Mouse (Mus musculus) hindbrain, embryonic 13.5 days (tissue): ENCODE data around the gene Tex28. TPM values are rescaled to one million over a fixed set of nuclear protein-coding genes. Genes with fewer than 3 reads are reported as not detected.
"Not testable (repeated sequence)": the region's sequence is repeated elsewhere in the genome, so short reads cannot be mapped to it uniquely, and the experiment has no call there.

Experiments used
- ATAC-seq: fragments of 200-750 bp; cut with Nextera tagmentation; 2 replicates; pipeline ENCODE4 v1.8.0; 2017; ENCODE audit warnings: moderate TSS enrichment; ENCODE audit not compliant: low FRiP score
- H3K27ac ChIP-seq: fragments of 300-500 bp; sonication (generic); 2 replicates; pipeline ENCODE4 v1.5.1; 2015; ENCODE audit warnings: inconsistent platforms, mild to moderate bottlenecking, moderate library complexity
- H3K27me3 ChIP-seq: fragments of 300-500 bp; sonication (generic); 2 replicates; pipeline ENCODE4 v1.6.1; 2015; ENCODE audit warnings: mild to moderate bottlenecking, inconsistent platforms
- H3K36me3 ChIP-seq: fragments of 300-500 bp; sonication (generic); 2 replicates; pipeline ENCODE4 v1.6.1; 2015; ENCODE audit warnings: mild to moderate bottlenecking, inconsistent platforms
- H3K4me1 ChIP-seq: fragments of 300-500 bp; sonication (generic); replicated peaks from 2 replicates; pipeline ENCODE4 v1.6.1; 2015; ENCODE audit warnings: inconsistent platforms
- H3K4me2 ChIP-seq: fragments of 300-500 bp; sonication (generic); 2 replicates; pipeline ENCODE4 v1.6.1; 2015; ENCODE audit warnings: inconsistent platforms, mild to moderate bottlenecking, moderate library complexity
- H3K4me3 ChIP-seq: fragments of 300-500 bp; sonication (generic); 2 replicates; pipeline ENCODE4 v1.5.1; 2015; ENCODE audit warnings: mild to moderate bottlenecking, inconsistent platforms
- H3K9ac ChIP-seq: fragments of 300-500 bp; sonication (generic); 2 replicates; pipeline ENCODE4 v1.6.1; 2015; ENCODE audit warnings: mild to moderate bottlenecking, inconsistent platforms
- H3K9me3 ChIP-seq: fragments of 300-500 bp; sonication (generic); 2 replicates; pipeline ENCODE4 v1.6.1; 2016; ENCODE audit warnings: inconsistent platforms
- WGBS: fragments of 180-500 bp; shearing (Covaris S2); methylation state at CpG from one replicate; pipeline ENCODE4 v1.1.7; 2015; 5-methylcytosine and 5-hydroxymethylcytosine counted together
- polyA plus RNA-seq: library from polyadenylated mRNA; unstranded; fragments of >200 nt; fragmentation: Nextera tagmentation; extraction: Ambion mirVana; gene quantifications from 2 replicates; pipeline ENCODE4 v1.2.1, GENCODE M21; 2015

The Tex28 gene
- not detected in 2 replicates for polyA plus RNA-seq

DNA sequence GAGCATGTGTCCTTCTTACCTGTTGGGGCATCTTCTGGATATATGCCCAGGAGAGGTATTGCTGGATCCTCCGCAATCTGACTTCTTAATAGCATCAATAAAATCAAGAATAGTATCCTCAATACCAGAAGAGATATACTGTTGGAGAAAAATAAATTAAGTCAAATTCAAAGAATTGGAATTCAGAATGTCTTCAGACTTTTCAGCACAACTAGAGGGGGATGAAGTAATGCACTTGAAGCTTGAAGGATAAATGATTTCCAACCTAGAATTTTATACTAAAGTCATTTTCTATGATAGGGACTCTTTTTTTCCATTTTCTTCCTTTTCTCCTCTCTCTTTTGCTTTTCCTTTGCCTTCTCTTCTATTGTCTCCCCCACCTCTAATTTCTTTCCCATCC, at the start of gene Tex28:
Tex28 (minus strand) TSS at position 101 of the 400 bp plus-strand sequence.
- no peak within 1 kb of the TSS for H3K4me2 ChIP-seq
- H3K9ac ChIP-seq: no peak within 1 kb of the TSS
- H3K27me3 ChIP-seq: no peaks in the 10 kb centered on the region
- WGBS: 92% methylated on average over 1 of the region's 1 CpGs
- H3K9me3 ChIP-seq: no peaks in the 10 kb centered on the region
- ATAC-seq: no peak
- H3K4me3 ChIP-seq: no peak within 1 kb of the TSS
- no peak within 1 kb of the TSS for H3K27ac ChIP-seq
- no peaks in the 10 kb centered on the region for H3K36me3 ChIP-seq
- no peaks in the 10 kb centered on the region for H3K4me1 ChIP-seq

DNA sequence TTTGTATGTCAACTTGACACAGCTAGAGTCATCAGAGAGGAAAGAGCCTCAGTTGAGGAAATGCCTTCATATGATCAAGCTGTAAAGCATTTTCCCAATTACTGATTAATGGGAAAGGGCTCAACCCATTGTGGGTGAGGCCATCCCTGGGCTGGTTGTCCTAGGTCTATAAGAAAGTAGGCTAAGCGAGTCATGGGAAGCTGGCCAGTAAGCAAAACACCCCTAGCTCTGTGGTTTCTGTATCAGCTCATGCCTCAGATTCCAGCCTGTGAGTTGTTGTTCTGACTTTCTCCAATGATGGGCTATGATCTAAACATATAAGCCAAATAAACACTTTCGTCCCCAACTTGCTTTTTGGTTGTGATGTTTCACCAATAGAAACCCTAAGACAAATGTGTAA, 35.9 kb upstream of the Tex28 start:
- Histone ChIP-seq H3K36me3 (no peaks in the 10 kb centered on the region), H3K27me3 (no peaks in the 10 kb centered on the region), H3K4me3 (no peak overlapping the region), H3K27ac (no peak overlapping the region), H3K9me3 (no peaks in the 10 kb centered on the region), H3K9ac (no peak overlapping the region), H3K4me1 (no peaks in the 10 kb centered on the region), H3K4me2 (no peak overlapping the region)
- WGBS: 89% methylated on average over 2 of the region's 2 CpGs
- no peak for ATAC-seq

DNA sequence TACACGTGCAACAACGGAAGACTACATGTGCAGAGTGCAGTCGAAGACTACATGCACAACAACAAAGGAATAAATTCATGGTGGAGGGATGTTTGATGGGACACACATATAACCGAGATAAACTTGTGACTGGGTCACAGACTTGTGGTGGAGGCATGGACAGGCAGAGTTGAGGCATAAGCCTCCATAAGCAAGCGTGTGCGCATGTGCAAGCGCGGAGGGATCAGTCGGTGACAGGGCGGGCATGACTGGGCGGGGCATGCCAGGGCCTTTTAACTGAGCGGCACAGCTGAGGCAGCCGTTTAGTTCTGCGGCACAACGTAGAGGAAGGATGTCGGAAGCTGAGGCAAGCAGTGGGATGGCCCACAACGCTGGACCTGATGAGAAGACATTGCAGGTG, 9.3 kb upstream of the Tex28 start, which contains the start of gene Tktl1:
Tktl1 (plus strand) TSS at position 301 of the 400 bp plus-strand sequence.
- Histone ChIP-seq H3K36me3 (no peaks in the 10 kb centered on the region), H3K4me1 (no peaks in the 10 kb centered on the region), H3K27me3 (no peaks in the 10 kb centered on the region), H3K27ac (no peak within 1 kb of the TSS), H3K9me3 (no peaks in the 10 kb centered on the region), H3K4me3 (no peak within 1 kb of the TSS), H3K9ac (no peak within 1 kb of the TSS), H3K4me2 (no peak within 1 kb of the TSS)
- no peak for ATAC-seq
- WGBS: 91% methylated on average over 17 of the region's 17 CpGs

DNA sequence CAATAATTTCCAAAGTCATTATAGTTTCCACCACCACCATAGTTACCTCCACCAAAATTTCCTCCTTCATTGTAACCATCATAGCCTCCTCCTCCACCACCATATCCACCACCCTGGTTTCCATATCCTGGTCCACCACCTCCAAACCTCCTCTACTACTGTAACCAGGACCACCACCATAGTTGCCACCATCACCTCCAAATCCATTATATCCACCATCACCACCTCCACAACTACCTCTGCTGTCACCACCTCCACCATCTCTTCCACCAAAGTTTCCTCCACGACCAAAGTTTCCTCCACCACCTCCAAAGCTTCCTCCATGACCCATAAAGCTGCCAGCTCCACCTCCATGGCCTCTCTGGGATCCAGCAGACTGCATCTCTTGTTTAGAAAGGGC, 32.4 kb downstream of the Tex28 start, which contains the start of gene Mecp2:
Mecp2 (minus strand) TSS at position 101 of the 400 bp plus-strand sequence.
- not testable (repeated sequence) for H3K27me3 ChIP-seq, H3K4me3 ChIP-seq, H3K9me3 ChIP-seq, H3K9ac ChIP-seq, H3K27ac ChIP-seq, H3K4me1 ChIP-seq, H3K36me3 ChIP-seq, ATAC-seq, H3K4me2 ChIP-seq
- WGBS: 26% methylated on average over 1 of the region's 1 CpGs

DNA sequence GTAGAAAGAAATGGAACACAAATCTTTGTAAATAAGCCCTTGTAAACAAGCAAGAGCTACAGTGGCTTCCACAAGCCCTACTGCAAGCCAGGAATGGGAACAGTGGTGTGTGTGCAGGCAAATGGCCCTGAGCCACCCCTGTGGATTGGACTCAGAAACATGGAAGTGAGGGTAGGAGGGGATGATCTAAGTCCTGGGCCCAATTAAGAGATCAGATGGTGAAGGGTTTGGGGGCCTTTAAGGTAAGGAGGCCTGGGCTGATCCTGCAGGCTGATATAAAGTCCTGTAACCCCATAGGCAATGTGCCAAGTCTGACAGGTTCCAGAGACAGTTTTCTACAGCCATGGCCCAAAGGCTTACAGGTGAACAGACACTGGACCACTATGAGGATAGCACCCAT, 40.5 kb downstream of the Tex28 start, which contains the start of gene Opn1mw:
Opn1mw (plus strand) TSS at position 301 of the 400 bp plus-strand sequence.
- no peak within 1 kb of the TSS for H3K9ac ChIP-seq
- ATAC-seq: no peak
- H3K27me3 ChIP-seq: no peaks in the 10 kb centered on the region
- H3K4me1 ChIP-seq: no peaks in the 10 kb centered on the region
- no peaks in the 10 kb centered on the region for H3K9me3 ChIP-seq
- no peaks in the 10 kb centered on the region for H3K36me3 ChIP-seq
- no peak within 1 kb of the TSS for H3K4me2 ChIP-seq
- no peak within 1 kb of the TSS for H3K27ac ChIP-seq
- H3K4me3 ChIP-seq: no peak within 1 kb of the TSS

DNA sequence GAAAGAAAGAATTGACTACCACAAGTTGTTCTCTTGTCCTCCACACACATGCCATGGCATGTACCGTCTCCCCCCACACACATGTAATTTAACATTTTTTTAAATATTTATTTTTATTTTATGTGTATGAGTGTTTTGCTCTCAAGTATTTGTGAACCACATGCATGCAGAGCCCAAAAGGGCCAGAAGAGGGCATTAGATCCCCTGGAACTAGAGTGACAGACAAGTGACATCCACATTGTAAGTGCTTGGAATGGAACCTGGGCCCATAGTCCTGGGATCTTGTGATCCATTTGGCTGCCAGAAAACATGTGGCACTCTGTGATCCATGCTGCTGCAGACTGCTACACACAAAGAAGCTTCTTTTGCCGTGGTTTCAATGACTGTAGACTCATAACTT, 42.7 kb downstream of the Tex28 start:
- Histone ChIP-seq H3K4me2 (no peak overlapping the region), H3K36me3 (no peaks in the 10 kb centered on the region), H3K4me3 (no peak overlapping the region), H3K4me1 (no peaks in the 10 kb centered on the region), H3K9ac (no peak overlapping the region), H3K9me3 (no peaks in the 10 kb centered on the region), H3K27me3 (no peaks in the 10 kb centered on the region), H3K27ac (no peak overlapping the region)
- ATAC-seq: no peak
- 51% methylated on average over 2 of the region's 2 CpGs for WGBS

DNA sequence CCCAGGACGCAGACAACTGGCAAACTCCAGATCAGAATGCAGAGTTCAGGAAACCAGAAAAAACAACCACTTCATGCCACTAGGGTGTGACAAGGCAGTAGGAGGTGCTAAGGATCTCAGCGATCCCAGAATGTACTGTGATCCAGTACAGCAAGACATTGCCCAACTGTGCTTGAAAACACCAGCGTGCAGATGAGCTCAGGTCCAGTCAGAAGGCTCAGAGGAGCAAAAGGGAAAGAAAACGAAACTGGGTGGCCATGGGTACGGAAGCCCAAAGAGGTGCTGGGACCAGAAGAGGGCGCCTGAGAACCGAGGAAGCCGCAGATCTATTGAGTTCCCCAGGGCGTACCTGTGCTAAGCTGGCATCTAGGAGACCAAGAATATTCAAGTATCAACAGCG, 52.1 kb downstream of the Tex28 start:
- Histone ChIP-seq H3K4me3 (peak overlapping the region; percentile 23), H3K4me1 (no peaks in the 10 kb centered on the region), H3K27me3 (no peaks in the 10 kb centered on the region), H3K27ac (no peak overlapping the region), H3K9ac (peak overlapping the region; percentile 58; the same call in 1 of the 2 replicates), H3K36me3 (no peaks in the 10 kb centered on the region), H3K4me2 (peak overlapping the region; percentile 43), H3K9me3 (no peaks in the 10 kb centered on the region)
- ATAC-seq: no peak
- 20% methylated on average over 10 of the region's 10 CpGs for WGBS

DNA sequence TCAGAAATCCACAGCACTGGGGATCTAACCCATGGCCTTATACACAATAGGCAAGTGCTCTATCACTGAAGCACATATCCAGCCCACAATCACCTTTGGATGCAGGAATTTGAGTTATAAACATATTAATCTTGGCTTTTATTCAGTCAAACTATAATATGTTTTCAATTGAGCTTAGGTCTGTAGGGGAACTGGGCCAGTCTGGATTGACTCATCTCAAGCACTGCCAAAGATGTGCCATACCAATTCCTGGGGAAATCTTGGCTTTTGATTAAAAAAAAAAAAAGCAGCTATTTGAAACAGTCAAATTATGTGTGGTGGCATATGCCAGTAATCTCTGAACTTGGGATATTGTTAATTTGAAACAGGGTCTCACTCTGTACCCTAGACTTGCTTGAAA, 53.6 kb downstream of the Tex28 start:
- no peak overlapping the region for H3K4me3 ChIP-seq
- H3K27me3 ChIP-seq: no peaks in the 10 kb centered on the region
- H3K36me3 ChIP-seq: no peaks in the 10 kb centered on the region
- ATAC-seq: no peak
- no peak overlapping the region for H3K27ac ChIP-seq
- no peaks in the 10 kb centered on the region for H3K9me3 ChIP-seq
- no peaks in the 10 kb centered on the region for H3K4me1 ChIP-seq
- H3K4me2 ChIP-seq: no peak overlapping the region
- H3K9ac ChIP-seq: no peak overlapping the region

DNA sequence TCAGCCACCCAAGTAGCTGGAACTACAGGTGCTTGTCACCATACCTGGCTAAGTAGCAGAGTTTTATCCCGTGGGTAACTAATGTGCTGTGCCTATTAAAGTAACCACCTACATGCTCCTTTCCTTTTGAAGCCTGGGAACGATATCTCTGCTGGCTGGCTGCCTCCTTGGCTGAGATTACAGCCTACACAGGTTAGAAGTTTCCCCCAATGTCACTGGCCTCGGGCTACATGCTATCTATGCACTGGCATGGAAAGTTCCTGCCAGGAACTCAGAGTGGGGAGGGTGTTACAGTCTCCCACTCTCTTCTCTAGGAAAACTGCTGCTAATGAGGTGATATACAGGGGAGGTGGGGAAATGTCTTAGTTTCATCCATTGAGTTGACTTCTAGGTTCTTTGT, 58.9 kb downstream of the Tex28 start:
- Histone ChIP-seq H3K27ac (no peak overlapping the region), H3K9ac (no peak overlapping the region), H3K4me2 (no peak overlapping the region), H3K36me3 (no peaks in the 10 kb centered on the region), H3K4me1 (no peaks in the 10 kb centered on the region), H3K4me3 (no peak overlapping the region), H3K27me3 (no peaks in the 10 kb centered on the region), H3K9me3 (no peaks in the 10 kb centered on the region)
- WGBS: 64% methylated on average over 3 of the region's 3 CpGs
- no peak for ATAC-seq

DNA sequence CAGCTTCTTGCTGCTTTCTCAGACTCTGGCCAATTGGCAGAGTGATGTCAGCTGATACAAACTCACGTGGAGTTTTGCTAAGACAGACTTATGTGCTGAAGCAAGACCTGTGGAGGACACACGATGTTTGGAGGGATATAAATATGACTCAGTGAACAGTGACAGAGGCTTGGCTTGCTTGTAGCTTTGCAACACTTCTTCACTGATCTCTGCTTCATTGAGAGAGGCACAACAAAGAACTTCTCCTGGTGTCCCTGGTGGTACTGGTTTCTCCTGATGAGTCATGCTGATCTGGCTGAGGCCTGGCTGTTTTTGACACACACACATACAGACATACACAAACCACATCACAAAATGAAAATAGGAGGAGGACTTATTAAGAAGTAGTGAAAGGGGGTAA, 61.7 kb downstream of the Tex28 start:
- Histone ChIP-seq H3K4me2 (no peak overlapping the region), H3K4me1 (no peaks in the 10 kb centered on the region), H3K9ac (no peak overlapping the region), H3K27me3 (no peaks in the 10 kb centered on the region), H3K27ac (no peak overlapping the region), H3K36me3 (no peaks in the 10 kb centered on the region), H3K4me3 (no peak overlapping the region), H3K9me3 (no peaks in the 10 kb centered on the region)
- WGBS: 60% methylated on average over 2 of the region's 2 CpGs
- ATAC-seq: no peak

DNA sequence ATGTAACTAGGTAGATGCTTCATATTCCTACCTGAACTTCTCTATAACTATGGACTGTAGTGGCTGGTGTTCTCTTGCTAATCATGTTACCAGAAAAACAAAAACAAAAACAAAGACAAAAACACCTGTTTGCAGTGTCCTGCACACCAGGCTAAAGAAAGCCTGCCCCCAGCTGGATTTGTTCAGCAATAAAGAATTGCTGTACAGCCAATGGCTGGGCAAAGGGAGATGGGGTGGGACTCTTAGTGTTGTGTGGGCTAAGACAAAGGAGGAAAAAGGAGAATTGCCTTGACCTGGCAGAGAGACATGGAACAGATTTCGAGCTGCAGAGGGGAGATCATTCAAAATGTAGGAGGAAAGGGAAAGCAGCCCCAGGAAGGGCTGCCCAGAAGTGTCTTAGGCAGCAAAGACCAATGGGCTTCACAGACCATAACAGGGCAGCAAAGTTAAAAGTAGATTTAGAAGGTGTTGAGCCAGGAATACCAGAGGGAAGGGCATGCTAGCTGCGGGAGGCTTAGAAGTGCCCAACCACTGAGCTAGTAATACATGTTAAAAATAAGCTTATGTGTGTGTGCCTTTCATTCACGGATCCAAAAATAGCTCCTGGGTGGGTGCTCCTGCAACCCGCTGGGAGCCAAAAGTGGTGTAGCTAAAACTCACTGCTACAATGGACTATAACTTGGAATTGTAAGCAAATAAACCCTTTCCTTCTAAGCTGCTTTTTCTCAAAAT, 64.0 kb downstream of the Tex28 start:
- 76% methylated on average over 4 of the region's 4 CpGs for WGBS
- H3K4me3 ChIP-seq: no peak overlapping the region
- no peak overlapping the region for H3K27ac ChIP-seq
- no peaks in the 10 kb centered on the region for H3K4me1 ChIP-seq
- H3K36me3 ChIP-seq: no peaks in the 10 kb centered on the region
- H3K9me3 ChIP-seq: no peaks in the 10 kb centered on the region
- H3K4me2 ChIP-seq: no peak overlapping the region
- no peak overlapping the region for H3K9ac ChIP-seq
- no peaks in the 10 kb centered on the region for H3K27me3 ChIP-seq
- no peak for ATAC-seq
